Mouse (Mus musculus) limb, embryonic 14.5 days (tissue): ENCODE data around the gene Tomm34. TPM values are rescaled to one million over a fixed set of nuclear protein-coding genes. Genes with fewer than 3 reads are reported as not detected.
A peak's percentile ranks its signal among the peaks of the same experiment; 100 is the strongest.

Experiments used
- ATAC-seq: fragments of 200-750 bp; cut with Nextera tagmentation; 2 replicates; pipeline ENCODE4 v1.8.0; 2017; ENCODE audit warnings: low read depth, moderate number of reproducible peaks, moderate TSS enrichment; ENCODE audit not compliant: low FRiP score
- DNase-seq: peaks from one replicate; pipeline ENCODE4 v3.0.0-alpha.2; 2015; ENCODE audit warnings: low spot score
- H3K27ac ChIP-seq: fragments of 300-500 bp; sonication (generic); replicated peaks from 2 replicates; pipeline ENCODE4 v1.5.1; 2014; ENCODE audit warnings: low read depth, mild to moderate bottlenecking, low read length, moderate library complexity, mixed read lengths
- H3K27me3 ChIP-seq: fragments of 300-500 bp; sonication (generic); 2 replicates; pipeline ENCODE4 v1.6.1; 2014; ENCODE audit warnings: low read length, mixed read lengths; ENCODE audit not compliant: control insufficient read depth, insufficient read depth
- H3K36me3 ChIP-seq: fragments of 300-500 bp; sonication (generic); 2 replicates; pipeline ENCODE4 v1.6.1; 2014; ENCODE audit warnings: mild to moderate bottlenecking, low read length, moderate library complexity, mixed read lengths; ENCODE audit not compliant: control insufficient read depth, insufficient read depth
- H3K4me1 ChIP-seq: fragments of 300-500 bp; sonication (generic); 2 replicates; pipeline ENCODE4 v1.6.1; 2014; ENCODE audit warnings: antibody characterized with exemption, low read length, mixed read lengths; ENCODE audit not compliant: control insufficient read depth, insufficient read depth
- H3K4me2 ChIP-seq: fragments of 300-500 bp; sonication (generic); replicated peaks from 2 replicates; pipeline ENCODE4 v1.6.1; 2014; ENCODE audit warnings: low read depth, mild to moderate bottlenecking, low read length, moderate library complexity; ENCODE audit not compliant: severe bottlenecking
- H3K4me3 ChIP-seq: fragments of 300-500 bp; sonication (generic); replicated peaks from 2 replicates; pipeline ENCODE4 v1.5.1; 2014; ENCODE audit warnings: low read length
- H3K9ac ChIP-seq: fragments of 300-500 bp; sonication (generic); 2 replicates; pipeline ENCODE4 v1.6.1; 2014; ENCODE audit warnings: mild to moderate bottlenecking, low read depth, low read length, moderate library complexity; ENCODE audit not compliant: severe bottlenecking
- H3K9me3 ChIP-seq: fragments of 300-500 bp; sonication (generic); 2 replicates; pipeline ENCODE4 v1.6.1; 2016; ENCODE audit warnings: low read length; ENCODE audit not compliant: control insufficient read depth
- POLR2A ChIP-seq: fragments of 200-500 bp; IDR thresholded peaks from 2 replicates; pipeline ENCODE4 v1.8.0; 2012; ENCODE audit warnings: inconsistent platforms, mild to moderate bottlenecking, moderate library complexity, borderline replicate concordance; ENCODE audit not compliant: insufficient read depth, insufficient read length; ENCODE audit errors: extremely low read depth
- WGBS: fragments of 180-500 bp; shearing (Covaris S2); extraction: QIAGEN DNeasy Blood & Tissue Kit; methylation state at CpG from one replicate; pipeline ENCODE4 v1.1.7; 2014; 5-methylcytosine and 5-hydroxymethylcytosine counted together
- polyA plus RNA-seq, 2 experiments: library from polyadenylated mRNA; depleted of rRNA in 1 of 2; stranded (reverse) in 1 of 2; unstranded in 1 of 2; fragments of >200 nt; fragmentation: Nextera tagmentation in 1 of 2; extraction: Ambion mirVana in 1 of 2; gene quantifications; 2 replicates each; pipeline versions ENCODE4 v1.2.1 to v1.2.3; 2012 to 2014

The Tomm34 gene
- polyA plus RNA-seq, 2 experiments: 39.1 to 50.1 TPM

DNA sequence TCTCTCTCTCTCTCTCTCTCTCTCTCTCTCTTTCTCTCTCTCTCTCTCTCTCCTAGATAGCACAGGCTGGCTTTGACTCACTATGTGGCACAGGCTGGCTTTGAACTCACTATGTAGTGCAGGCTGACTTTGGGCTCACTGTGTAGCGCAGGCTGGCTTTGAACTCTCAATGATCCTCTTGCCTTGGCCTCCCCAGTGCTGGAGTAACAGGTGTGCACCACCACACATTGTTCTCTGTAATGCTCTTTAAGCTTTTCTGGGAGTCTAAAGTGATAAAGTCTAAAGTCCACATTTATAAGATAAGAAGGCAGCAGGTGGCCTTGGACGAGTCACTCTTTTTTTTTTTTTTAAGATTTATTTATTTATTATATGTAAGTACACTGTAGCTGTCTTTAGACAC, 29.4 kb downstream of the Tomm34 start:
- TF ChIP-seq POLR2A: no peak
- no peaks in the 10 kb centered on the region for H3K9me3 ChIP-seq
- H3K9ac ChIP-seq: no peak overlapping the region
- no peak overlapping the region for H3K4me3 ChIP-seq
- H3K4me2 ChIP-seq: no peak overlapping the region
- no peaks in the 10 kb centered on the region for H3K4me1 ChIP-seq
- no peak for ATAC-seq
- no peak for DNase-seq
- WGBS: 80% methylated on average over 2 of the region's 2 CpGs
- no peak overlapping the region for H3K27ac ChIP-seq
- no peaks in the 10 kb centered on the region for H3K36me3 ChIP-seq
- no peaks in the 10 kb centered on the region for H3K27me3 ChIP-seq

DNA sequence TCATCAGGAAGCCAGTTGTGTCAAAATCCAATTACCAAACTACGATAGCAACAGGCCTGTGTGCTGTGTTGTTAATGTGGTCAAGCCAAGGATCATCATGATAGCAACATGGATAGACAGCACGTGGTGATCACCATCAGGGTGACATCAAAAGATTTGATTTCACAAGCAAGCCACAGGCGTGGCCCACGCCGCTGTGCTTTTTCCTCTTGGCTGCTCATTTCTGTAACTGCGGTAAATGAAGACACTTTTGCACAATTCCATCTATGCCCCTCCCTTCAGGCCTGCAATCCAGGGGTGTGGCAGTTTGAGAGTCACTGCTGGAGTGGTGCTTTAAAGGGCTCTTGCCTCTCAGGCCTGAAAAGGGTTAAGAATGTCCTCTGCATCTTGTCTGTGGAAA, 30.0 kb downstream of the Tomm34 start:
- H3K4me3 ChIP-seq: no peak overlapping the region
- no peak overlapping the region for H3K27ac ChIP-seq
- ATAC-seq (no peak), DNase-seq (no peak)
- WGBS: 84% methylated on average over 6 of the region's 6 CpGs
- H3K27me3 ChIP-seq: no peaks in the 10 kb centered on the region
- no peak for TF ChIP-seq POLR2A
- H3K4me1 ChIP-seq: no peaks in the 10 kb centered on the region
- H3K9me3 ChIP-seq: no peaks in the 10 kb centered on the region
- no peaks in the 10 kb centered on the region for H3K36me3 ChIP-seq
- no peak overlapping the region for H3K4me2 ChIP-seq
- no peak overlapping the region for H3K9ac ChIP-seq

DNA sequence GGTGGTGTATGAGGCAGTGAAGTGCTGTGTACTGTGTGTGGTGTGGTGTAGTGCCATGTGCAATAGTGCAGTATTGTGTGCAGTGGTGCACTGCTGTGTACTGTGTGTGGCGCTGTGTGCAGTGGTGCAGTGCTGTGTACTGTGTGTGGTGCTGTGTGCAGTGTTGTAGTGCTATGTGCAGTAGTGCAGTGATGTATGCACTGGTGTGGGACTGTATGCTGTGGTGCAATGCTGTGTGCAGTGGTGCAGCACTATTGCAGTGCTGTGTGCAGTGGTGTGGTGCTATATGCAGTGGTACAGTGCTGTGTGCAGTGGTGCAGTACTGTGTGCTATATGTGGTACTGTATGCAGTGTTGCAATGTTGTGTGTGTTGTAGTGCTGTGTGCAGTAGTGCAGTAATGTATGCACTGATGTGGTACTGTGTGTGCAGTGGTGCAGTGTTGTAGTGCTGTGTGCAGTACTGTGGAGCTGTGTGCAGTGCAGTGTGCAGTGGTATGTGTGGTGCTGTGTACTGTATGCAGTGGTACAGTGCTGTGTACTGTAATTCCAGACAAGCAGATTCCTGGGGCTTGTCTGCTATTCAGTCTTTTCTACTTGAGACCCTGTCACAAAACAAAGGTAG, 32.5 kb downstream of the Tomm34 start:
- H3K4me2 ChIP-seq: no peak overlapping the region
- no peaks in the 10 kb centered on the region for H3K9me3 ChIP-seq
- no peak overlapping the region for H3K27ac ChIP-seq
- no peak overlapping the region for H3K4me3 ChIP-seq
- TF ChIP-seq POLR2A: no peak
- no peaks in the 10 kb centered on the region for H3K36me3 ChIP-seq
- WGBS: 95% methylated on average over 1 of the region's 1 CpGs
- no peak overlapping the region for H3K9ac ChIP-seq
- no peaks in the 10 kb centered on the region for H3K27me3 ChIP-seq
- no peak for ATAC-seq
- no peak for DNase-seq
- H3K4me1 ChIP-seq: no peaks in the 10 kb centered on the region

DNA sequence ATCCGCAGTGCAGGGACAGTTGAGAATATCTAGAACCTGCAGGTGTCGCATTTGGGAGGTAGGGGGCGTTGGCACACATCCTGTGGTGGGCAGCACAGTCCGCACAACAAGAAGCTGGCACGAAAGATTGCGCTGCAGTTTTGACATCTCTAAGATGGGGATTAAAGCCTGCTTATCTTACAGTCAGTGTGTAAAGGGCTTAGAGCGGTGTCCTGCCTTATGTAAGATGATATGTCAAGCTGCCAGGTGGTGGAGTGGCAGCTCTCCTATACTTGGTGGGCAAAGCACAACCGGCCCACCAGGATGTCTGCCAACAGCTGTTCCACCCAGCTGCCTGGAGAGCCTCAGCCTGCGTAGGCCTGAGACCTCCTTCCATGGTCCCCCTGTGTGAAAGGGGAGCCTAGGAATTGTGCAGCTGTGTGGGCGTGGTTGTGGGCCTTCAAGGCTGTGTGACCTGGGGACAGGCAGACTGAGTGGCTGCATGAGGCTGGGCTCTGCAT, 34.4 kb downstream of the Tomm34 start:
- H3K4me2 ChIP-seq: no peak overlapping the region
- ATAC-seq: peak; percentile 89
- H3K4me3 ChIP-seq: no peak overlapping the region
- 43% methylated on average over 10 of the region's 10 CpGs for WGBS
- no peaks in the 10 kb centered on the region for H3K4me1 ChIP-seq
- no peaks in the 10 kb centered on the region for H3K27me3 ChIP-seq
- H3K36me3 ChIP-seq: no peaks in the 10 kb centered on the region
- peak; percentile 79 for DNase-seq
- no peak overlapping the region for H3K9ac ChIP-seq
- H3K27ac ChIP-seq: no peak overlapping the region
- H3K9me3 ChIP-seq: no peaks in the 10 kb centered on the region
- TF ChIP-seq POLR2A: no peak

DNA sequence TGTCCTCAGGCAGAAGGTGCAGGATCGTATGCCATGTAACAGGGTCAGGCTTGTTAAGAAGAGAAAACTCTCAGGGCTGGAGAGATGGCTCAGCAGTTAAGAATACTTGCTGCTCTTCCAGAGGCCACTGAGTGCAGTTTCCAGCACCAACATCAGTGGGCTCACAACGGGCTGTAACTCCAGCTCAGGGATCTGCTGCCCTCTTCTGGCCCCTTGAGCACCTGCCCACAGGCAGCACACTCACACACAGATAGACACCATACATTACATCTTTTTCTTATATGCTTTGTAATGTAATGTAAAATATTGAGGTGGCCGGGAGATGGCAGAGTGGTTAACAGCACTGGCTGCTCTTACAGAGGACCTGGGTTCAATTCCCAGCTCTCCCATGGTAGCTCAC, 38.0 kb downstream of the Tomm34 start:
- H3K9ac ChIP-seq: no peak overlapping the region
- H3K36me3 ChIP-seq: no peaks in the 10 kb centered on the region
- WGBS: 89% methylated on average over 3 of the region's 3 CpGs
- DNase-seq (no peak), ATAC-seq (no peak)
- no peaks in the 10 kb centered on the region for H3K4me1 ChIP-seq
- no peaks in the 10 kb centered on the region for H3K9me3 ChIP-seq
- H3K4me3 ChIP-seq: no peak overlapping the region
- no peak overlapping the region for H3K27ac ChIP-seq
- no peaks in the 10 kb centered on the region for H3K27me3 ChIP-seq
- no peak for TF ChIP-seq POLR2A
- no peak overlapping the region for H3K4me2 ChIP-seq

DNA sequence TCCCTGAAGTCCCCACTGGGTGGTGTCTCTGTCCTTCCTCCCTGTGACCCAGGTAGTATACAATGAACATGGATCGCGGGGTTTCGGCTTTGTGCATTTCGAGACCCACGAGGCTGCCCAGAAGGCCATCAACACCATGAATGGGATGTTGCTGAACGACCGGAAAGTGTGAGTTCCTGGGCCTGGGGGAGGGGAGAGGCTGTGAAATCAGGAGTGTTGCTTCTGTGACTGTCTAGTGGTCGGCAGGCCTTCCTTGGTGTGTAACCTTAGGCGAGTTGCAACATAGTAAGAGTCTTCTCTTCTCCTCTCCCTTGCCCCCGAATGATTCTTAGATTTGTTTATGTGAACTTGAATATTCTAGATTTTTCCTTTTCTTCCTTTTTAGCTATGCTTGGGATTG, 39.8 kb downstream of the Tomm34 start:
- DNase-seq (no peak), ATAC-seq (no peak)
- 75% methylated on average over 10 of the region's 10 CpGs for WGBS

More for the DNA sequence above, 39.8 kb downstream of the Tomm34 start:
- no peak for TF ChIP-seq POLR2A
- no peak overlapping the region for H3K4me2 ChIP-seq
- no peaks in the 10 kb centered on the region for H3K9me3 ChIP-seq
- H3K36me3 ChIP-seq: no peaks in the 10 kb centered on the region
- H3K27me3 ChIP-seq: no peaks in the 10 kb centered on the region
- no peaks in the 10 kb centered on the region for H3K4me1 ChIP-seq
- H3K4me3 ChIP-seq: no peak overlapping the region
- H3K27ac ChIP-seq: no peak overlapping the region
- H3K9ac ChIP-seq: no peak overlapping the region
